Mouse (Mus musculus) lung, postnatal 10 days (tissue): ENCODE measurements around the gene Tprn.

Experiments
- DNase-seq: peaks from one replicate; pipeline ENCODE4 v3.0.0; 2021

Gene Tprn

GRCm38 (mm10) chr2:25267241-25267640 is 4.8 kb downstream of the Tprn start:
- DNase-seq: no peak

GRCm38 (mm10) chr2:25267746-25268309 is 5.4 kb downstream of the Tprn start:
- no peak for DNase-seq

GRCm38 (mm10) chr2:25271827-25272511 is 9.6 kb downstream of the Tprn start, which contains the start of the genes Ssna1 and Anapc2:
Ssna1 (minus strand) TSS chr2:25272438.
Anapc2 (plus strand) TSS chr2:25272478.
- DNase-seq: peak; percentile 99

DNA sequence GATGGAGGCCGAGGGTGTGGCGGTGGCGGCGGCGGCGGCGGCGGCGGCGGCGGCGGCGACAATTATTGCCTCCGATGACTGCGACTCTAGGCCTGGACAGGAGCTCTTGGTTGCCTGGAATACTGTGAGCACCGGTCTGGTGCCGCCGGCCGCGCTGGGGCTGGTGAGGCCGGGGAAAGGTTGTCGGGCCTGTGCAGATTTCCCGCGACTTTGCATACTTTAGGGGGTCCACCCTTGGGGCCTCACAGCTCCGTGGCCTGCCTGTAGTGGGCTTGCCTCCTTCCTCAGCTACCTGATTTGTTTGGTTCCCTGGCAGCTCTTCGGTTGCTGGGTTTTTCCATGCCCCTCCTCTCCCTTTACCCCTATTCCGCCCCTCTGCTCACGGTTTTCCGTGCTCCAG is 10.1 kb downstream of the Tprn start:
- DNase-seq: no peak

DNA sequence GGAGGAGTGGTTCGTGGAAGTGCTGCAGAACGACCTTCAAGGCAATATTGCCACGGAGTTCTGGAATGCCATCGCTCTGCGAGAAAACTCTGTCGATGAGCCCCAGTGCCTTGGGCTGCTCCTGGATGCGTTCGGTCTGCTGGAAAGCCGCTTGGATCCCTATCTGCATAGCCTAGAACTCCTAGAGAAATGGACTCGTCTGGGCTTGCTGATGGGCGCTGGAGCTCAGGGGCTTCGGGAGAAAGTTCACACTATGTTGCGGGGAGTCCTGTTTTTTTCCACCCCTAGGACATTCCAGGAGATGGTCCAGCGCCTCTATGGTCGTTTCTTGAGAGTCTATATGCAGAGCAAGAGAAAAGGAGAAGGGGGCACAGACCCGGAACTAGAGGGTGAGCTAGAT is 10.6 kb downstream of the Tprn start:
- no peak for DNase-seq

DNA sequence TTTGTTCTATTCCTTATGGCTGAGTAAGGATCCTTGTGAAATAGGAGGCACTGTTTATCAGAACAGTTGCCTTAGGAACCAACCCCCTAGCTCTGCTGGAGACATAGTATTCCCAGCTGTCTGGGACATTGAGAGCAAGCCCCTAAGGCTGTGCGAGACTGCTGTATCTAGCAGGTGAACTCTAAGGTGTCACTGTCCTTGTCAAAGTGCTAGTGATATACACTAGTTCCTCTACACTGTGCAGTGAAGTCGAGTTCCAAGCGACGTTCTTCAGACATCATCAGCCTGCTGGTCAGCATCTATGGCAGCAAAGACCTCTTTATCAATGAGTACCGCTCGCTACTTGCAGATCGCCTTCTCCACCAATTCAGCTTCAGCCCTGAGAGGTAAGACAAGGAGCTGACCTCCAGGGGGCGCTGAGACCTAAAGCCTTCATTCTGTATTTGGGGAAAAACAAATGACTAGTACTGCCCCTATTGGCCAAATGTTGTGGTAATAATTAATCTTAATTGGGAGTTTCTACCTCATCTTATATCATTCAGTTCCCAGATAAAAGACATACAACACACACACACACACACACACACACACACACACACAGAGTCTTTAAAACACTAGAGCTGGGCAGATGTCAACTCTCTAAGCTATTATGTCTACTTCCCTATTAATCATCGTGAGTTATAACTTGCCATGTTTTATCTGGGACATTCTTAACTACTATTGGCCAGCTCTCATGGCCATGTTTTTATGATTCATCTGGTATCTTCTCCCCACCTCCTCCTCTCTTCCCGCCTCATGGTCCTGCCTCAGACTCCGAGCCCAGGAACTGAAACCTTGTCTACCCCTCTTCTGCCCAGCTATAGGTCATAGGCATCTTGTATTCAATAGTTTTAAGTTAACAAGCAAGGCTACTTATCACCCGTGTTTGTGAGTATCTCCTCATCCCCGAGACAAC is 16.8 kb downstream of the Tprn start:
- peak; percentile 91 for DNase-seq

DNA sequence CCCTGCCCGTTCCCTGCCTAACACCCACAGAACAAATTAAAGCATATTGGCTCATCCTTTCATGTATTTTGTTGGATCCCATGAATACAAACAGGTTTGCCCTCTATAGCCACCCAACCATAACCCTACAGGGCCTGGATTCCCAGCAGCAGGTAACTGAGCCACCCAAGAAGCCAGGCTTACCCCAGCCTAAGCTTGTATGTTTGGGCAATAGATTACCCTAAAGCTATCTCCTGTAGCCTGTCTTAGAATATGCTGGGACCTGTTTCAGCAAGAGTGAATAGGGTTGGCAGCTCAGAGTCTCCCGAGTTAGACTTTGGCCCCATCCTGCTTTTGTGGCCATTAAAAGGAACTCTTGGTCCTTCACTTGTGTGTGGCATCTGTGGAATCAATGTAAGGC is 23.1 kb downstream of the Tprn start:
- DNase-seq: no peak

DNA sequence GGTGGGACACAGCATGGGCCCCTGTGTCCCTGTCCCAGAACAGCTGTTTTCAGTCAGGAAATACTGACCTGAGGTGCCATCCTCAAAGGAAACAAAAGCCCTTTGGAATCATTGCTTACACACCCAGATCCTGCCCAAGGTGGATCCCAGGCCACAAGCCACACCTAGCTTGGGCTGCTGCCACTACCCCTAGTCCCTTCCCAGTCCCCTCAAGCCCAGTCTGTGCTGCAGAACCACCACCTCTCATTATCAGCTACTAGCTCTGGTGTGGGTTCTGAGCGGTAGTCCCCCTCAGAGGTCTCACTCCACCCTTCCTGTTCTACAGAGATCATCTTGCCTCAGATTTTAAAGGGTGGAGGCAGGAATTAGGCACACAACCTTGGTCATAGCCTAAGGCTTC is 23.9 kb downstream of the Tprn start:
- no peak for DNase-seq

- peak; percentile 62 for DNase-seq
Observed at GRCm38 (mm10) chr2:25286837-25287636, 24.6 kb downstream of the Tprn start.

DNA sequence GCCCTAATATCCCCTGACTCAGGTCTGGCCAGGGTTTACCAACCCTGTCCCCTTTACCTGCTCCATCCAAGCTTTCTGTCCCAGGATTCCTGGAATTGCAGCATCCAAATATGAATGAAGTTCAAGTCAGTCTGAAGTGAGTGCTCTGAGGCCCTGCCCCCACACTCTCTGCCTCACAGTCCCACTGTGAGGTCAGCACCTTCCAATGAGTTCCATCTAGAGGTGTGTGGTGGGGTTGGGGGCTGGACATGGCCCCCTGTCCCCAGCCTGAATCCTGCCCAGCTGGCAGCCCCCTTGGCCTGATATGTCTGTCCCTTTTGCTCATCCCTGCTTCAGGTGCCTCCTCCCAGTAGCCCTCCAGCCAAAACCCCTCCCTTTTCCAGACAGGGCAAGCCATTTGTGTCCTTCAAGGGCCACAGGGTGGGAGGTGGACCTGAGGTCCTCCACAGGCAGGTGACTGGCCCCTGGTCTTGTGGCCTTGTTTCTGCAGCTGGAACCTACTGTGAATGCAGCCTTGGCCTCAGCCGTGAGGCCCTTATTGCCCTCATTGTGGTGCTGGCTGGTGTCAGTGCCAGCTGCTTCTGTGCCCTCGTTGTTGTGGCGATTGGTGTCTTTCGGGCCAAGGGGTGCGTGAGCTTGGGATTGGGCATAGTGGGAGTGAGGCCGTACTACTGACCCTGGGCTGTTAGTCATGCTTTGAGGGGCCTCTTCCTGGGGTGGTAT is 25.7 kb downstream of the Tprn start, which contains the start of gene Tmem210:
Gene Tmem210 (plus strand): TSS at position 219 of the 723 bp plus-strand sequence.
- DNase-seq: no peak

DNA sequence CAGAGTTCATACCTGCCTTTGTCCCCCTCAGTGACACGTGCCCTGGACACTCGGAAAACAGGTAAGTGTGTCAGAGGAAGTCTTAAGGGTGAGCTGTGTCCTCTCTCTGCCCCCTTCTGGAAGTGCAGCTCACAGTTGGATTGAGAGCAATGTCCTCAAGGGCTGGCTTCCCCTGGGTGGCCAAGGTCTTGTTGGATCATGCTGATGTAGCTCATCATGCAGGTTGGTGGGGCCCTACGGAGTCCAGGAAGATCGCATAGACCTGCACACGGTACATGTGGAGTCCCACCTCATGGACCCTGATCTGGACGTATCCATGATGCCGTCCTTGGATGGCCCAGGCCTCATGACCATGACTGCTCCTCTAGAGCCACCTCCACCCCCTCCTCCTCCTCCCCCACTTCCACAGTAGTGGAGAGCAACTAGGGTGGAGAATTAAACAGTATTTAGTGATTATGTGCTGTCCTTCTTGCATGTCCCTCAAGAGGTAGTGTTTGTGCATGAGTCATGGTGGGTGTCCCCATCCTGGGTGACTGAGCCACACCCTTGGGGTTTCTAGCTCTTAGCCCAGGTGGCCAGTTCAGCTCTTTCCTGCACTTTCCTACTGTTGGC is 26.4 kb downstream of the Tprn start:
- no peak for DNase-seq

DNA sequence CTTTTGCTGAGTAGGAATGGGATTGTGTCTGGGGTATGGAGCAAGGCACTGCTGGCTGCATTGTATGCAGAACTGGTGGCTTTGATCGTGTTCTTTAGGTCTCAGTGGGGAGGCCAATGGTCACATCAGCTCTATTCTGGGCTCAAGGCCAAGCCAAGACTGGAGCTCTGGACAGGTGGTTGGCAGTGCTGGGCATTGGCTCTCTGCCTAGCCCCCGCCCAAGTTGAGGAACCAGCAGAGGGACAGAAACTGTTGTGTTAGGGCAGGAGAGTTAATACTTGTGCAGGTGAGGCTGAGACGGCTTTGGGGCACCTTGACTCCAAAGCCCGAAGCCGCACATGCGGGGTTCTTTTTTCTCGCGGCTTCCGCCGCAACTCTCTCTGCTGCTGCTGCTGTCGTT is 27.2 kb downstream of the Tprn start, which contains the start of gene Lrrc26:
Gene Lrrc26 (plus strand): TSS at position 265 of the 400 bp plus-strand sequence.
- peak; percentile 53 for DNase-seq

GRCm38 (mm10) chr2:25290101-25290815 is 27.8 kb downstream of the Tprn start:
- no peak for DNase-seq

- DNase-seq: no peak
Observed at GRCm38 (mm10) chr2:25290816-25291130, 28.4 kb downstream of the Tprn start.

DNA sequence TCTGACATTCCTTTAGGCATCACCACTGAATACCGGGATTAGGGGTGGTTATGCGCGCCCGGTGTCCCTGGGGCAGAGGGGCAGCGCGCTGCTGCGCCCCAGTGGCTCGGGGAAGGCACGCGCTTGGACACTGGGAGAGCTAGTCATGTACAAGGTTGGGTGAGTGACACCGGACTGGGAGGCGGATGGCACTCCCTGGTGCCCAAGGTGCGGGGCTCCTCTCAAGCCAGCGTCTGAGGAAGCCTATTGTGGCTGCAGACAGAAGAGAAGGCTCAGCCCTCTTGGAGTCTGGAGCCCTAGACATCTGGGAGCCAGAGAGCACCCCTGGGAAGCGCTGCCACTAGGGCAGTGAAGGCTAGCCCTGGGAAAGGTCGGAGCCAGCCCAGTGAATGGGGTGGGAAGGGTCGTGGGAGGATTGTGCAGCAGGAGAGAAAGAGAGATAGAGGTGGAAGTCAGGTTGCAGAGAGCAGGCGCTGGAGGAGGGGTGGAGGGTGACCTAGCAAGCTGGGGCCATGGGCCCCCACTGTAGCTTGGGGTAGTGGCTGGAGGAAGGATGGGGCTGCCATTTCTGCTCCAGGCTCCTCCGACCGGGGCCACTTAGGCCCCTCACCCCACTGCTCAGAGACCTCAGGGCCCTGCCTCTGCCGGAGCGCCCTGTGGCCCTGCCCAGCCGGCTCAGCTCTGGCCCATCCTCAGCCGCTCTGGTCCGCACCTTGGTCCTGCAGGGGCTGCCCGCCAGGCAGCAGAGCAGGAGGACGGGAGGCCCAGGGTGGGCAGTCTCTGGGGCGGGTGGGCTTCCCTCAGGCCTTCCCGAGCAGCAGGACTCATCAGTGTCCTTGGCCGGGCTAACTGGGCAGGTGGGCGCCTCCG is 29.0 kb downstream of the Tprn start:
- DNase-seq: no peak

DNA sequence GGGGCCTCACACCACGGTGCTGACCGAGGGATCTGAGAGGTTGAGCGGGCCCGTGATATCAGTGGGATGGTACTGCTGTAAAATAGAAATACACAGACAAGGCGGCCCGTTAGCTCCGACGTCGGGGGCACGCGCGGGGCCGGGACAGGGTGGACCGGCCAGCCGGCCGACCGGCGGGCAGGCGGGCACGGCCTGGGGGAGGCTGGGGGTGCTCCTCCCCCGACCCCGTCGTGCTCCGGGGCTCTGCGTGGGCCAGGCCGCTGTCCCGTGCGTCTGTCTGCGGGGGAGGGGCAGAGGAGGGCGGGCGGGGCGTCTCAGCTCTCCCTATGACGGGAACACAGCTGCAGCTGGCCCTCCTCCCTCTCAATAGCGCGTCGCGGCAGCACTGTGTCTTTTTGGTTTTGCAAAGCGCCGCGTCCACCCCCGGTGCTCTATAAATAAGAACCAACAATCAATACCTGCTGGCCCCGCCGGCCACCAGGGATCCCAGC is 29.7 kb downstream of the Tprn start:
- no peak for DNase-seq

- DNase-seq: peak; percentile 88
Observed at GRCm38 (mm10) chr2:25292856-25293255, 30.4 kb downstream of the Tprn start.

DNA sequence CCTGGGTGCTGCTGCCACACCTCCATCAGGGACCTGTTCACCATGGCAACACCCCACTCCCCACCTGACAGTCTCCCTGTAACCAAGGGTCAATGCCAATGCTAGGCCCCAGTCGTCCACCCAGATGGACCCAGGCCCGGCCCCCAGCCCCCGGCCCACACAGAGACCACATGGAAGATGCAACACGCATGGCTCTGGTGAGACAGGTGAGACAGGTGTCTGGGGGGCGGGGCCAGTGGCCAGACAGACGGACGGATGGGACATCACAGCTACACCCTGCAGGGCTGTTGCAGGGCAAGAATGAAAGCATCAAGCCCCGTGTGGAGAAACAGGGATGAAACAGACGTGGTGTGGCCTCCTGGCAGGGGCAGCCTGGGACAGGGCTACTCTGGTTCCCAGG is 31.3 kb downstream of the Tprn start:
- no peak for DNase-seq

DNA sequence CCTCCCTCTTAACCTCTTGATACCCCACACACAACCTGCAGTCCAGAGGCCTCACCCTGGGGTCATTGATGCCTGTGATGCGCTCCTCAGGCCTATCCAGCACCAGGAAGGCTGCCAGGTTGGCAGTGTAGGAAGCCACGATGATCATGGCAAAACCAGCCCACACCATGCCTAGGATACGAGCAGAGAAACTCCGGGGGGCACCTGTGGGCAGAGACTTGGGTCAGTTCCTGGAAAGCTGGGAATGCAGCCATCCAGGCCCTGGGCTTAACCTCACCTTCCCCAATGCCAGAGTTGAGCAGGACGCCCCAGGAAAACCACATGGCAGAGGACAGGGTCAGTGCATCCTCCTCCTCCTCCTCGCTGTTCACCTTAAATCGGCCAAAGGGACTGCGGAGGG is 34.7 kb downstream of the Tprn start:
- no peak for DNase-seq

GRCm38 (mm10) chr2:25298046-25298445 is 35.6 kb downstream of the Tprn start:
- DNase-seq: no peak
